Mouse (Mus musculus) liver, postnatal 0 days (tissue): ENCODE measurements around the gene H2-DMa. TPM values are rescaled to one million over a fixed set of nuclear protein-coding genes. Genes with fewer than 3 reads are reported as not detected.

Experiments used
- ATAC-seq: fragments of 200-750 bp; cut with Nextera tagmentation; 2 replicates; pipeline ENCODE4 v1.8.0; 2017; ENCODE audit warnings: mild to moderate bottlenecking, moderate library complexity
- DNase-seq: peaks from one replicate; pipeline ENCODE4 v3.0.0-alpha.2; 2016
- H3K27ac ChIP-seq: fragments of 300-500 bp; sonication (generic); 2 replicates; pipeline ENCODE4 v1.5.1; 2014; ENCODE audit warnings: antibody characterized with exemption, moderate library complexity, mild to moderate bottlenecking, low read depth
- H3K27me3 ChIP-seq: fragments of 300-500 bp; sonication (generic); 2 replicates; pipeline ENCODE4 v1.6.1; 2014; ENCODE audit warnings: low read length, control low read depth, mixed read lengths; ENCODE audit not compliant: insufficient read depth
- H3K36me3 ChIP-seq: fragments of 300-500 bp; sonication (generic); replicated peaks from 2 replicates; pipeline ENCODE4 v1.6.1; 2014; ENCODE audit warnings: mild to moderate bottlenecking, control low read depth, low read length, moderate library complexity, mixed read lengths; ENCODE audit not compliant: insufficient read depth
- H3K4me1 ChIP-seq: fragments of 300-500 bp; sonication (generic); 2 replicates; pipeline ENCODE4 v1.6.1; 2014; ENCODE audit warnings: antibody characterized with exemption, mild to moderate bottlenecking, control low read depth; ENCODE audit not compliant: insufficient read depth
- H3K4me2 ChIP-seq: fragments of 300-500 bp; sonication (generic); 2 replicates; pipeline ENCODE4 v1.6.1; 2014; ENCODE audit warnings: low read depth, mild to moderate bottlenecking, low read length, moderate library complexity, mixed read lengths
- H3K4me3 ChIP-seq: fragments of 300-500 bp; sonication (generic); 2 replicates; pipeline ENCODE4 v1.5.1; 2014; ENCODE audit warnings: low read depth, low read length
- H3K9ac ChIP-seq: fragments of 300-500 bp; sonication (generic); replicated peaks from 2 replicates; pipeline ENCODE4 v1.6.1; 2014; ENCODE audit warnings: mild to moderate bottlenecking, moderate library complexity
- H3K9me3 ChIP-seq: fragments of 300-500 bp; sonication (generic); 2 replicates; pipeline ENCODE4 v1.6.1; 2016; ENCODE audit warnings: mild to moderate bottlenecking, control low read depth, low read length, mixed read lengths
- CTCF ChIP-seq: sonication (generic); IDR thresholded peaks from 2 replicates; pipeline ENCODE4 v1.5.1; 2016; ENCODE audit warnings: antibody characterized with exemption, low read depth
- EP300 ChIP-seq: IDR thresholded peaks from 2 replicates; pipeline ENCODE4 v1.6.1; 2016; ENCODE audit warnings: antibody characterized with exemption, low read depth, mild to moderate bottlenecking
- WGBS: fragments of 180-500 bp; shearing (Covaris S2); extraction: QIAGEN DNeasy Blood & Tissue Kit; methylation state at CpG from one replicate; pipeline ENCODE4 v1.1.7; 2014; ENCODE audit not compliant: insufficient replicate concordance; 5-methylcytosine and 5-hydroxymethylcytosine counted together
- polyA plus RNA-seq: library from polyadenylated mRNA; unstranded; fragments of >200 nt; fragmentation: Nextera tagmentation; extraction: Ambion mirVana; gene quantifications from 2 replicates; pipeline ENCODE4 v1.2.1, GENCODE M21; 2015

Gene H2-DMa
- polyA plus RNA-seq: 9.7 and 11.9 TPM in 2 replicates

DNA sequence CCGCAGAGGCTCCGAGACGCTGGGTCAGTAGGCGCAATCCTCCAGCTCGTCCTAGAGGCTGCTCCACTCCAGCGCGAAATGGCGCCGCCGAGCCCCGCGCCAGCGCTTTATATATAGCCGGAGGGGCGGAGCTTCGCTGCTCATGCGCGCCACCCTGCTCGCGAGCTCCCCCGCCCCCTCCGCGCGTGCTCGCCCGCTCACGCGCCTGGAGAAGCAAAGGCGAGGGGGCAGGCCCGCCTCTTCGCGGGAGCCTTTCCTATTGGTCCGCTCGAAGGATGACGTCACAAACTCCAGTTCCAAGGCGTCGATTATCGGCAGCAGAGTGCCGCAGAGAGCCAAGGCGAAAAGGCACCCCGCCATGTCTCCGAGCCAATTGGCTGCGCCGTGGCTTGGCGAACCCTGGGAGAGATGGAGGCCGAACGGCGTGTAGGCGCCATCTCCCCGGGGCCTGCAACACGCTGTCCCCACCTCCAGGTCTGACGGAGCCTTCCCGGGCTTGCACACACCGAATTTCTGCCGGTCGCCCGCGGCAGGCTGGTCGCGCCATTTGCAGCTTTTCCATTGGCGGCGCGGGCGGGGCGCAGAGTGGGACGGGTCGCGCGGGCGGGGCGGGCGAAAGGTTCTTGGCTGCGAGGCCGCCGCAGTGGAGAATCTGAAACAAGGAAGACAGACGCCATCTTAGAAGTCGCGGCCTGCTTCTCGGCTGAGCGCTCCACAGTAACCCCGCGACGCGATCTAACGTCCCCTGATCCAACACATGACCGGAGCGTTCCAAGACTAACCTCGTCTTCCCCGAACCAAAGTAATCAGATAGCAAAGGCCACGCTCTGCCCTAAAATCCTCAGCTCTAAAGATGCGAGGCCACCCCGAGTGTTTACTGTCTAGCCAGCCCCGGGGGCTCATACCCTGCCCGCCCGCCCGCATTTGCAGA is at the start of gene H2-DMa:
H2-DMa (plus strand) TSS at position 293 of the 931 bp plus-strand sequence.
- peak within 1 kb of the TSS; percentile 97 for H3K4me3 ChIP-seq
- 0 out of 2 replicates have a peak, but pooled peaks have one; percentile 4 for TF ChIP-seq EP300
- 0 out of 2 replicates have a peak, but pooled peaks have one; percentile 3 for TF ChIP-seq CTCF
- no peaks in the 10 kb centered on the region for H3K9me3 ChIP-seq
- 2% methylated on average over 96 of the region's 96 CpGs for WGBS
- peaks cover 29% of the 10 kb centered on the region for H3K36me3 ChIP-seq
- DNase-seq: peak; percentile 98
- peak; percentile 73 for ATAC-seq
- H3K4me1 ChIP-seq: peaks cover 21% of the 10 kb centered on the region
- H3K27me3 ChIP-seq: no peaks in the 10 kb centered on the region
- peak within 1 kb of the TSS; percentile 100 for H3K27ac ChIP-seq
- peak within 1 kb of the TSS; percentile 98 for H3K4me2 ChIP-seq
- peak within 1 kb of the TSS; percentile 93 for H3K9ac ChIP-seq

DNA sequence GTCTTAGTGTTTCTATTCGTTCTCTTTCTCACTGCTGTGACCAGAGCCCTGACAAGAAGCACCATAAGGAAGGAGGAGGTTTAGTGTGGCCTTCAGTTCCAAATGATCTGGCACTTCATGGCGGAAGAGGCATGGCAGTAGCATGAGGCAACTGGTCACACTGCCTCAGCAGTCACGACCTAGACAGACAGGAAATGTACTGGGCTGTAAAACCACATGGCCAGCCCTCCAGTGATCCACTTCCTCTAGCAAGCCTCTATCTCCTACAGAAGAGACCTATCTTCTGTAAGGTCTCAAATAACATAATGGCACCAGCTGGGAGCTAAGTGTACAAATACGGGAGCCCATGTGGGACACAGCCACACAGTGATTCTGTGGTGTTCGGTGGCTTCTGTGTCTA is 47.2 kb upstream of the H2-DMa start:
- WGBS: 52% methylated on average over 5 of the region's 5 CpGs

DNA sequence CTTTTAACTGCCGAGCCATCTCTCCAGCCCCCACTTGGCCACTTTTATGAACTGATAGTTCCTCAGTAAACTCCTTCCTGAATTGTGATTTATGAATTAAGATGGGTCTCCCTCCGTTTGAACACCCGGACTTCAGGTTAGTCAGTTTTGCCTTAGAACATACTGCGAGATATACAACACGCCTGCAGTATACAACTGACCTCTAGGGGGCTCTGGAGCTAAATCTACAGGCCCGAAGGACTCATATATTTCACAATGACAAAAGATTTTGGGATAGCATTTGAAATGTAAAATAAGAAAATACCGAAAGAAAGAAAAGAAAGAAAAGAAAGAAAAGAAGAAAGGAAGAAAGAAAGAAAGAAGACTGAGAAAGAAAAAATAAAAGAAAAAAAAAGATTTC is 44.1 kb upstream of the H2-DMa start:
- peaks cover 18% of the 10 kb centered on the region for H3K27me3 ChIP-seq
- DNase-seq (peak; percentile 72), ATAC-seq (no peak)
- no peak overlapping the region for H3K27ac ChIP-seq
- H3K4me2 ChIP-seq: no peak overlapping the region
- H3K9ac ChIP-seq: no peak overlapping the region
- H3K4me3 ChIP-seq: no peak overlapping the region
- H3K36me3 ChIP-seq: no peaks in the 10 kb centered on the region
- H3K9me3 ChIP-seq: no peaks in the 10 kb centered on the region
- 35% methylated on average over 7 of the region's 7 CpGs for WGBS
- H3K4me1 ChIP-seq: 0 out of 2 replicates have a peak, but pooled peaks cover 2% of the 10 kb centered on the region
- TF ChIP-seq CTCF: peak; percentile 72
- TF ChIP-seq EP300: no peak

More for the DNA sequence above, 47.2 kb upstream of the H2-DMa start:
- no peak for TF ChIP-seq EP300
- no peak for TF ChIP-seq CTCF
- Histone ChIP-seq H3K9me3 (no peaks in the 10 kb centered on the region), H3K4me1 (0 out of 2 replicates have a peak, but pooled peaks cover 2% of the 10 kb centered on the region), H3K27ac (no peak overlapping the region), H3K9ac (no peak overlapping the region), H3K36me3 (no peaks in the 10 kb centered on the region), H3K4me3 (no peak overlapping the region), H3K4me2 (no peak overlapping the region), H3K27me3 (peaks cover 15% of the 10 kb centered on the region)
- DNase-seq (no peak), ATAC-seq (peak; percentile 31; the same call in 1 of the 2 replicates)

DNA sequence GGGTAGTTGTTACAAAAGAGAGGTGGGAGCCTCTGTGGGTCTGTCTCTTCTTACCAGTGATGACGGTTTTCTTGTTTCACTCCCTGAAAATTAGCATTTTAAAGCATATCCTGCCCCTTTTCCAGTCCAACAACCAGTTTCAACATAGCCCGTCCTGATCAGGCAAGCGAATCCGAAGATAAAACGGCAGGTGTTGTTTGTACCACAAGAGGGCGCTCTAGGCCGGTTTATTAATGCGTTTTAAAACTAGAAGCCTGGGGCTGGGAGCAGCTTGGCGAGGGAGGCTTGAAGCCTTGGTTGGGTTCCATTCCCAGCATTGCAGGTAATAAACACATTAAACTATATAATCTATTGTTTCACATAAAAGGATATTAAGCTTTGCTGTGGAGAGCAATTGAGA is 41.8 kb upstream of the H2-DMa start:
- DNase-seq: peak; percentile 82
- Histone ChIP-seq H3K4me2 (no peak overlapping the region), H3K9ac (no peak overlapping the region), H3K9me3 (no peaks in the 10 kb centered on the region), H3K27me3 (peaks cover 18% of the 10 kb centered on the region), H3K4me1 (0 out of 2 replicates have a peak, but pooled peaks cover 2% of the 10 kb centered on the region), H3K27ac (no peak overlapping the region), H3K4me3 (no peak overlapping the region), H3K36me3 (no peaks in the 10 kb centered on the region)
- peak; percentile 45; the same call in 1 of the 2 replicates for ATAC-seq
- TF ChIP-seq CTCF (peak; percentile 81), EP300 (no peak)
- 1% methylated on average over 9 of the region's 9 CpGs for WGBS

DNA sequence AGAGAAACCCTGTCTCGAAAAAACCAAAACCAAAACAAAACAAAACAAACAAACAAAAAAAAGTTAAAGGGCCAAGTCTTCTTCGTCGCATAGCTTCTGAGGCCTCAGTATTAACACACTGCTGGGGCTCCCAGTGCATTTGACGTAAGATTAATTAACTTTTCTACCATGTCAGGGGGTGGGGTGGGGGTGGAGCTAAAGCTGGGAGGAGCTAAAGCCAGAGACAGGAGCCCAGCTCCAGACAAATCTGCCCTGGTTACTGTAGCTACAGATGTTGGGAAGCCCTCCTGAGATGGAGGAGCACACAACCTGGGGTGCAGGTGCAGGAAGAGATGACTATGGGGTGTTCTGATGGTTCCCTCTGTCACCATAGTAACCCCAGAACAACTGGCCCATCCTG is 41.2 kb upstream of the H2-DMa start:
- Histone ChIP-seq H3K4me3 (no peak overlapping the region), H3K4me1 (0 out of 2 replicates have a peak, but pooled peaks cover 2% of the 10 kb centered on the region), H3K36me3 (no peaks in the 10 kb centered on the region), H3K9ac (no peak overlapping the region), H3K27ac (no peak overlapping the region), H3K4me2 (no peak overlapping the region), H3K9me3 (no peaks in the 10 kb centered on the region), H3K27me3 (peaks cover 18% of the 10 kb centered on the region)
- WGBS: 55% methylated on average over 4 of the region's 4 CpGs
- ATAC-seq (no peak), DNase-seq (no peak)
- TF ChIP-seq EP300: no peak
- TF ChIP-seq CTCF: no peak

DNA sequence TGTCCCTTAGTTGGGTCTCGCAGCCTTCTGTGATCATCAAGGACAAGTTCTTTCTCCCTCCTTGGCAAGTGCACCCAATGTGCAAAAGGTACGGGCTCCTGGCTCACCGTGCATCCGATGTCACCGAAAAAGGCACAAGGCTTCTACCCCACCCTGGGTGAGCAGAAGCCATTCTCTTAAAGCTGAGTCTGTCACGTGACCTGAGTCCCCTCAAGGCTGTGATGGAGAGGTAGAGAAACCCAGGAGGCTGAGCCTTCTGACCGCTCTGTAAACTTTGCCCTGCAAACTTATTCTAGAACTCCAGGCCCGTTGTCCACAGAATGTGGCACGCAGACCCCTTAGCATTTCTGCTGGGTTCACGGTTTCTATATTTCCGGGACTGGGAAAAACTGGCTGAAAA is 40.3 kb upstream of the H2-DMa start:
- peaks cover 20% of the 10 kb centered on the region for H3K27me3 ChIP-seq
- H3K4me2 ChIP-seq: no peak overlapping the region
- no peak overlapping the region for H3K9ac ChIP-seq
- H3K4me1 ChIP-seq: no peaks in the 10 kb centered on the region
- no peaks in the 10 kb centered on the region for H3K9me3 ChIP-seq
- WGBS: 83% methylated on average over 11 of the region's 11 CpGs
- no peak for TF ChIP-seq CTCF
- TF ChIP-seq EP300: no peak
- no peak overlapping the region for H3K27ac ChIP-seq
- no peak for ATAC-seq
- no peak for DNase-seq
- H3K4me3 ChIP-seq: no peak overlapping the region
- no peaks in the 10 kb centered on the region for H3K36me3 ChIP-seq
